Mouse (Mus musculus): ENCODE measurements around the gene Oxct2a.

DNA sequence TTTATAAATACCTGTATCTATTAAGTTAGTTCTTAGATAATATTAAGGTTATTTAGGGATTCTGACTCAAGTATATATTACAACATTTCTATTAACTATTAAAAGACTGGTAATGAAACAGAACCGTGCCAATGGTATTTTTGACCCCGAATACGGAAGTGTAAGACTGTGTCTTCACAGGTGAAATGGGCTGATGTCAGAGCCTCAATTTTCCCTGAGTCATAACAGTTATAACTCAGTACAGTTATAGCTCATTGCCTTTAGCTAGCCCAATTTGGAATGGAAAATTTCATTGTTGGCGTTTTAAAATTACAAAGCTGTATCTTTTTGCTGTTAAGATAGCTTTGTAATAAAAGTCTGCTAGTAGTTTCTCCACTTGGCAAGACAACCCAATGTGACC, 40.1 kb upstream of the Oxct2a start:
- no peak for TF ChIP-seq POLR2A (IDR thresholded peaks at IDR 0.05; ENCODE audit: insufficient read depth, low read depth, low read length)
- TF ChIP-seq CTCF (IDR thresholded peaks at IDR 0.05; ENCODE audit: insufficient read depth, low read depth, low read length): no peak

All from olfactory bulb, adult 2 months (tissue).